Mouse (Mus musculus) hindlimb bud, embryonic 11.5 days (tissue): ENCODE measurements around the gene Map2.

ENCODE experiments used
- DNase-seq: peaks from one replicate; pipeline ENCODE4 v3.0.0-alpha.2; 2012; ENCODE audit warnings: low read depth, low spot score; ENCODE audit errors: extremely low spot score

Gene Map2

GRCm38 (mm10) chr1:66196716-66197115, 21.6 kb downstream of the Map2 start:
- no peak for DNase-seq

DNA sequence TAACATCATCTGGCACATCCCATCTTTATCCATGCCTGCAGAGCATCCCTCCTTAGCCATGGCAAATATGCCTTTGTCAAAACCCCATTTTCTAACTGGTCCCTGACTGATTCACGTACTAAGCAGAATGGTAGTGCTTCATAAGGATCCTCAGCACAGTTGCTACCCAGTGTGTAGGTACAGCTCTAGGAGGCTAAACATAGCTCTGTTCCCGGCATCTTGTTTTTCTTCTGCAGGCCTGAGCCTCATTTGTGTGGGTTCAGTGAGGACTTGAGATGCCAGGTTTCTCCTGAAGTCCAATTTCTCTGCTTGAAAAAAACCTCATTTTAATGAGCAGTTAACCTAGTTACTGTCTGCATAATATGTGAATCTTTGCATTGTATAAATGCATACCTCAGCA, 30.4 kb downstream of the Map2 start:
- DNase-seq, result no peak

DNA sequence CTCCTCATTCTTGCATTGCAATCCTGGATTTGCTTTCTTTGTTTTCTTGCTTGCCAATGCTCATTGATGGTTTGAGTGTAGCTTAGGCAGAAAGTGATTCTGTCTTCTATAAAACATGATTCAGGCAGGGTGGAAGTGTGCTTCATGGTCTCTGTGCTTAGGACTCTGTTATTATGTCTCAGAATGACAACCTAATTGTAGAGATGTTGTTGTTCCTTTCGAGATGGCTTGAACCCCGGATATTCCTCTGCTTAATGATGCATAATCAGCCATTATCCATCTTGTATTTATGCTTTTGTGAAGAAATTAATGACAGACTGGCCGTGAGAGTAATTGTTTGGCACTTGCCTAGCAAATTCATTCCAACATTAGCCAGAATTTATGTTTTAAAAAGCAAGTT, 31.8 kb downstream of the Map2 start:
- DNase-seq, result no peak

DNA sequence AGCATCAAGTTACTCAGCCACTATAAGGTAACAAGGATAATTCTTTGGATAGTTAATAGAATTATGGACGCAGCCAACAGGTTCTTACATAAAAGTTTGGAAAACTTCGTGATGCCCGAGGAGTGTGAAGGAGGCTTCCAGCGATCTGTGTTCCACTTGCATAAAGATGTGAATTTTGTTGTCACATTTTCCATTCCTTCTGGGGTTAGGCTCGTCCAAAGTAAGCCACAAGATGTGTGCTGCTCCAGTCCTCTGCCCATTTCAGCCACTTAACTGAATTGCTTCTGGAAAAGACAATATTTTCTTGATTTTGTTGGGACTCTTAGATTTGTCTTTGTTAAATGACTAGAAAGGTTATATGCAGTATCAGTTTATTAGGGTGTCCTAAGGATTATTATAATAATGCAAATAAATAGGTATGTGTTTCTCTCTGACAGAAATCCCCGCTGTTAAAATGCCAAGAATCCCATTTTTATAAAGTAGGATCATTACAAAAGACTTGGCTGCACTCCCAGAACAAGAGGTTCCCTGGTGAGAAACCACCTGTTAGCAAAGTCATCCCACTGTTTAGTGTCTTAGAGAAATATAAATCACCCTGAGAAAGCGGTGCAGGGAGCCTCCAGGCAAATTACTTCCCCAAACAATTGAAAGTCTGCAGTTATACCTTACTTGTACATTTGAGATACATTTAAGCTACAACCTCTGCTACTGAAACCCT, 36.2 kb downstream of the Map2 start:
- no peak for DNase-seq

GRCm38 (mm10) chr1:66221497-66221896, 46.4 kb downstream of the Map2 start:
- no peak for DNase-seq

DNA sequence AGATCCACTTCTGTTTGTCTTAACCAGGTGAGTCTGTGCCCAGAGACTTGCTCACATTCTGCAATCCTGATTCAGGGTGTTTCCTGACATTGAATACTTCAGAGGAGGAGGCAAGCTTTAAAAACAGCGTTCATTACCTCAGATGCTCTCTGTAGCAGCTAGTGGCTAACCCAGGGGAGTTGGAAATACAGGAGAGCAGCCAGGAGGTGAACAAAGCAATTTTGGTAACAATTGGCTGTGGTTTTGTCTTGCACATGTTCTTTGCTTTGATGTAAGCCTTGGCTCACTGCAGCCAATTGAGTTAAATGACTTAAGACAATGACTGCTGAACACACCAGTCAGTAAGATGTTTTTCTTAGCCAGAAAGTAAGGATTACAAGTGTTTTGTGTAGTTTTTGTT, 48.3 kb downstream of the Map2 start:
- DNase-seq, result no peak

- DNase-seq, result no peak
These were observed 51.6 kb downstream of the Map2 start for GRCm38 (mm10) chr1:66226372-66227368.

DNA sequence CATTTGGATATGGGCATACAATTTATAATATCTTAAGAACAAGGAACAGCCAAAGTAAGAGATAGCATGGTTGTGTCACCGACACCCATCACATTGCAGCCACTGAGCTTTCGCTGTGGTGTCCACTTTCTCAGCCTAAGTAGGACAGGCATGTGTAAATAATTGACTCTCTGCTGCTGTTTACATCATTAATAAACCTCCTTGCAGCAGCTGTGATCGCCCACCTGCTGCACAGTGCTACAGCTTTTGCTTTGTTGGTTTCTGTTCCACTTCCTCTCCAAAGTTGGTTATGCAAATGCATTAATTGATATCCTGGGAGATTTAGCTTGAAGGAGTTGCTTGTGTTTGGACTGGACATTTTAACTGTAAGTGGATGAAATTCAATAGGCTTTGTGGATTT, 53.1 kb downstream of the Map2 start:
- DNase-seq, result no peak

GRCm38 (mm10) chr1:66230345-66230744, 55.3 kb downstream of the Map2 start:
- no peak for DNase-seq

- no peak for DNase-seq
These were observed 56.9 kb downstream of the Map2 start for GRCm38 (mm10) chr1:66231963-66232362.

DNA sequence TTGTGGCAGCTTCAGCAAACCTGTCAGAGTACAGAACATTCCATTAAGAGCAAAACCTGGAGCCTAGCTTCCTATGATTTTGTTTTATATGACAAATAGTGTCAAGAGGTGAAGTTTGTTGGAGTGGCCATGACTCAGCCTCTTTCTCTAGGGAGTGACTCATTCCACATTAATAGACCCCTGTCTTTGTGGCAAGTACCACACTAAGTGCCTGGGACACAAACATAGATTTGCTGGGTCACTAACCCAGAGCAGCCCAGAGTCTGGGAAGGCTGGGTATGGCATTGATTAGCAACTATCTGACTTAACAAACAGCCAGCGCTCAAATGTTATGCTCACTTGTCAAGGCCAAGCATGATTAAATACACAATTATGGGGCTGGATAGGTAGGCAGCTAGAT, 69.8 kb downstream of the Map2 start:
- no peak for DNase-seq

DNA sequence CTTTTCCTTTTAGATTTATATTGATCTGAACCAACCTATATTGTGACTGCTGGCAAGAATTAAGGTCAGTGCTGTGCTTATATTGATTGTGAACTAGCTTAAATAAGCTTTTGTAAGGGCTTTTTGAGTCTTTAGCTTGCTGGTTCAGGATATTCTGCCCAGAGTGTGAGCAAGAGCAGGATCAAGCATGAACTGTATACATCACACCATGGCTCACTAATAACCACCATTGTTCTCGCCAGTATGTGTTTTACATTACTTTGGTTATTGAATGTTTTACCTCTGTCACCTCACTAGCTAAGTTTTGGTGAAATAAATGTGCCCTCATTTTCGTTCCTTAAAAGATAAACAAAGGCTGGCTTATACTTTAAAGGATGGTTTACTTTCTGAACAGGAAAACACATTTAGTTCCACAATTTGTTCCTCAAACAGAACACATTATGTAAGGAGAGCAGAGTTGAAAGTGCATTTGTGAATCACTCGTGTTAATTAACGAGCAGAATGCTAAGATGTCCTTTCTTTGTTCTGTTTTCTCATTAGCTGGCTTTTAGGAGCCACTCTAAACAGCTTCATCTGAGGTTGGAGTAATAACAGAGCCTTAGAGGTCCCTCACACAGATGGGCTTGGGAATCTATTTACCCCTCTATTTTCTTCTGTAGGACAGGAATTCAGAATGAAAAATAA, 76.7 kb downstream of the Map2 start:
- no peak for DNase-seq

GRCm38 (mm10) chr1:66252333-66252724, 77.3 kb downstream of the Map2 start:
- no peak for DNase-seq

DNA sequence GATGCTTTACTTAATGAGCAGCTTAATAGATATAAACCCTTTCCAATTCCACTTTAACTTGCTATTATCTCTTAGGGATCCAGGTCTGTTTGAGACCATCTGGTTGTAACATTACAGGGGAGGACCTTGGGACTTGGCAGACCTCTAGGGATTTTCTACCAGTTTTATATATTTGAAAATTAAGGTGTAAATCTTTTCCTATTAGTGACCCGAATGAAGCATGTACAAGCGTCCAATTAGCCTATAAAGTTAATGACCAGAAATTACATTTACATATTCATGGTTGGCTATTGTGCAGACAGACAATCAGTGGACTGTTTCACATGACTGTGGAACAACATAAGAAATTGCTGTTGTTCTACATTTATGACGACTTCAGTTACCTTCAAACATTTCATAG, 88.1 kb downstream of the Map2 start:
- no peak for DNase-seq

DNA sequence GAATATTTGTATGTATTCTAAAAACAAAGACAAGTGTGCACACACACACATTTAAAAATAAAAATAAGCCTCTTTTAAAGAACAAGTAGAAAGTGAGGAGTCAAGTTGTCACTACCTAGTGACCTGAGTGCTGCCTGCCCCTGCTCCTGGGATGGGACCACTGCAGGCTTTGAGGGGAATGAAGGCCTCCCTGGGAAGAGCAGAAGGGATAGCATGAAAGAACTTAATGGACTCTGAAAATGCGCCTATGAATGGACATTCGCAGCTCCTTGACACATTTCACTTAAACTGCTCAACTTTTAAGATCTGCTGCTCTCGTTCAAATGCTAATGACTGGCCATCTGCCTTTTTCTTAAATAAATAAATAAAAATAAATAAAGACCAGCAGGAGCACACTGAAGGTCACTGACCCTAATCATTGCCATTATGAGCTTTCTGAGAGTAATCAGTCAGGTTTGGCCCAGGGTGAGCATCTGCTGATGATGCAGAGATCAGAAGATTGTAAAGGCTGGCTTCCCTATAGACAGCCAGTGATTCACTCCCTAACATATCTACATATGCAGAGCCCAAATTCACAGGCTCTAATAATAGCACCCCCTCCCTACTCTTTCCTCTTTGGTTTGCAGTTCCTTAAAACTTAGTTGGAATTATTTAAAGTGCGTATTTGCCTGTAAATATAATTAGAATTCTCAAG, 91.3 kb downstream of the Map2 start:
- DNase-seq, result no peak

- DNase-seq, result no peak
These were observed 102.6 kb downstream of the Map2 start for GRCm38 (mm10) chr1:66277663-66278062.

GRCm38 (mm10) chr1:66279222-66280009, 104.3 kb downstream of the Map2 start:
- DNase-seq, result no peak

DNA sequence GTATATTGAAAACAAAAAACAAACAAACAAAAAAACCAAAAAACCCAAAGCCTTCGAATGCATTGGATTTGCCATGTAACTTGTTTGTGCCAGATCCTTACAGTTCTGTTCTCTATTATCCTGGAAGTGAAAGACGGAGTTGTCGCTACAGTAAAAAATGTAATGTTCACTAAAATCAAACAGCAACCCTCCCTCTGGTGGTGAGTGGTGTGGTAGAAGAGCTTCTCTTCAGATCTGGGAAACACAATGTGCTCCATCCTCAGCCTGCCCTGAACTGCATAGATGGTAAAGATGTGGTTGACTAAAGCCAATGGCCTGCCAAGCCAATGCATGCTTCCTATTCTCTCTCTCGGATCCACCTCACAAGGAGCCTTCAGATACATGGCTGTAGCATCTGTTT, 105.1 kb downstream of the Map2 start:
- no peak for DNase-seq

DNA sequence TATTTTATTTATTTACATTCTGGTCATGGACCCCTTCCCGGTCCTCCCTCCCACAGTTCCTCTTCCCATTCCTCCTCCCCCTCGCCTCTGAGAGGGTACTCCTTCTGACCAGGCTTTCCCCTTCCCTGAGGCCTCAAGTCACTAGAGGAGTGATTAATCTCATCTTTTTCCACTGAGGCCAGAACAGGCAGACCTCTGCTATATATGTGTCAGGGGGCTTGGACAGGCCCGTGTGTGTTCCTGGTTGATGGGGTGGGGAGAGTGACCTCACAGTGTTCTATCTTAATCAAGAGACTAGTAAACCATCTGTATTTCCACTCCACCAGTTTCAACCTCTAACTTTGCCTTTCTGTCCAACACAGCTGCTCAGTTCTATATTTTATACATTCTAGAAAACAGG, 107.4 kb downstream of the Map2 start:
- no peak for DNase-seq

DNA sequence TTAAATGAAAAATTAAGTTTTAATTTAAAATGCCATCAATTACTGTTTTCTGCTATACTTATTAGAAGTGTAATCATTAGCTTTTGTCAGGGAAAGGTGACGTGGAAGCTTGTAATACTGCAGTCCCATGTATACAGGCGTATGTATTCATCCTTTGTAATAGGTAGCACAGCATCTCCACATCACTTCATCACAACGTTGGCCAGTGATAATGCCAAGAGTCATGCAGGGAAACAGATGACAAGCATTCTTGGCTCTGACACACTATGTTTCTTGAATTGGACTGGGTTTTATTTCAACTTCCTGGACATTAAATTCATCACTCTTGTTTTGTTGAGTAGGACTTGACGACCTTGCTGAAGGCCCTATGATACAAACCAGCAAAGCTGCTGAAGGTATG, 113.9 kb downstream of the Map2 start:
- DNase-seq, result no peak
